Mouse (Mus musculus) thymus, adult 2 months (tissue): ENCODE measurements around the gene Cpne6. TPM values are rescaled to one million over a fixed set of nuclear protein-coding genes. Genes with fewer than 3 reads are reported as not detected.

Experiments
- DNase-seq: peaks from one replicate; pipeline ENCODE4 v3.0.0; 2021
- H3K27ac ChIP-seq: fragments of 200-500 bp; 2 replicates; pipeline ENCODE4 v1.5.1; 2012; ENCODE audit warnings: low read length, control low read depth; ENCODE audit not compliant: control insufficient read depth, insufficient read depth
- H3K27me3 ChIP-seq: fragments of 200-500 bp; 2 replicates; pipeline ENCODE4 v1.6.1; 2012; ENCODE audit warnings: mild to moderate bottlenecking, low read length, moderate library complexity, mixed read lengths; ENCODE audit not compliant: control insufficient read depth, insufficient read depth
- H3K36me3 ChIP-seq: fragments of 200-500 bp; 2 replicates; pipeline ENCODE4 v1.6.1; 2012; ENCODE audit warnings: mild to moderate bottlenecking, low read length, moderate library complexity; ENCODE audit not compliant: control insufficient read depth, insufficient read depth
- H3K4me1 ChIP-seq: fragments of 200-500 bp; replicated peaks from 2 replicates; pipeline ENCODE4 v1.6.1; 2012; ENCODE audit warnings: low read length; ENCODE audit not compliant: control insufficient read depth, insufficient read depth
- H3K4me3 ChIP-seq: fragments of 200-500 bp; 2 replicates; pipeline ENCODE4 v1.5.1; 2012; ENCODE audit warnings: mild to moderate bottlenecking, low read length, control low read depth, moderate library complexity; ENCODE audit not compliant: control insufficient read depth, insufficient read depth
- CTCF ChIP-seq: fragments of 200-500 bp; IDR thresholded peaks from 2 replicates; pipeline ENCODE4 v1.5.1; 2012; ENCODE audit warnings: mild to moderate bottlenecking, control low read depth, low read length, moderate library complexity, borderline replicate concordance; ENCODE audit not compliant: control insufficient read depth, poor library complexity, insufficient read depth; ENCODE audit errors: extremely low read depth
- POLR2A ChIP-seq: fragments of 200-500 bp; IDR thresholded peaks from 2 replicates; pipeline ENCODE4 v1.6.1; 2012; ENCODE audit warnings: mild to moderate bottlenecking, low read length, control low read depth, moderate library complexity; ENCODE audit not compliant: control insufficient read depth, poor library complexity, insufficient read depth; ENCODE audit errors: extremely low read depth
- WGBS: fragments of 180-500 bp; shearing (Covaris S2); methylation state at CpG from one replicate; pipeline ENCODE4 v1.1.7; 2018; 5-methylcytosine and 5-hydroxymethylcytosine counted together
- polyA plus RNA-seq: library from polyadenylated mRNA; depleted of rRNA; stranded (reverse); fragments of >200 nt; gene quantifications from 2 replicates; pipeline ENCODE4 v1.2.3, GENCODE M21; 2012

The Cpne6 gene
- polyA plus RNA-seq, 1 experiment, result 1.0 TPM

DNA sequence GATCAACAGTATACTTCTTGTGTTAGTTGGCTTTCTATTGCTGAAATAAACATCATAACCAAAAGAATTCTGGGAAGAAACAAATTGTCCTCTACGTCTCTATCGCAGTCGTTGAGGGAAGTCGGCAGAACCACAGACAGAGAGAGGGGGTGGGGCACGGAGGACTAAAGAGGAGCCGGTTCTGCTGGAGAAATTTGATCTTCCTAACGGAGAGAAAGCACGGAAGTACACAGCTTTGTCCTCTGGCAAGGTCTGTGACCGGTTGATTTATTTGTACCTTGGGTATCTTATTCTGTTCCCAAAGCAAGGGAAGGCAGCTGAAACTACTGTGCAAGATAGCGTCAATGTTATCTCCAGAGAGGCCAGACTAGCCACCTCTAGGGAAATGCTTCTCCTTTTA is 39.4 kb upstream of the Cpne6 start:
- no peak overlapping the region for H3K4me3 ChIP-seq
- H3K27ac ChIP-seq, result no peak overlapping the region
- 7% methylated on average over 10 of the region's 10 CpGs for WGBS
- H3K27me3 ChIP-seq, result no peaks in the 10 kb centered on the region; the same call in 1 of the 2 replicates
- no peak for DNase-seq
- no peaks in the 10 kb centered on the region for H3K4me1 ChIP-seq
- no peaks in the 10 kb centered on the region for H3K36me3 ChIP-seq
- TF ChIP-seq CTCF, result no peak
- no peak for TF ChIP-seq POLR2A

DNA sequence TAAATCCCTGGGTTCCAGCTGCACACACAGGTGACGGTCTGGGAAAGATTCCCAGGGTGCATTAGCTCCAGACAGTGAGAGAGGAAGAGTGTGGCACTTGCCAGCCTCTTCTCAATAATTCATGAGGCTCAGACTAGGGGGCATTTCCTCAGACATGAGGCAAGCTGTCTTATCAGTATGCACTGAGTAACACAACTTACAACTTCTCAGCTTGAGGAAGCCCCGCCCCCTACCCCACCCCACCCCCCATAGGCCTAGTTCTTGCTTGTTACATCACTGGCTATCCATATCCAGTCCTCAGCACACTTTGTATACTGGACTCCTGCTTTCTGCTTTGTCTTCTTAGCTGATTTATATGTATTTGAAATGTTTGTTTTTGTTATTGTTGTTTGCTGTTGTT is 34.6 kb upstream of the Cpne6 start:
- H3K36me3 ChIP-seq, result no peaks in the 10 kb centered on the region
- no peak overlapping the region for H3K27ac ChIP-seq
- 89% methylated on average over 2 of the region's 2 CpGs for WGBS
- no peaks in the 10 kb centered on the region; the same call in 1 of the 2 replicates for H3K27me3 ChIP-seq
- no peak for DNase-seq
- no peaks in the 10 kb centered on the region for H3K4me1 ChIP-seq
- no peak overlapping the region for H3K4me3 ChIP-seq
- TF ChIP-seq POLR2A (no peak), CTCF (no peak)

DNA sequence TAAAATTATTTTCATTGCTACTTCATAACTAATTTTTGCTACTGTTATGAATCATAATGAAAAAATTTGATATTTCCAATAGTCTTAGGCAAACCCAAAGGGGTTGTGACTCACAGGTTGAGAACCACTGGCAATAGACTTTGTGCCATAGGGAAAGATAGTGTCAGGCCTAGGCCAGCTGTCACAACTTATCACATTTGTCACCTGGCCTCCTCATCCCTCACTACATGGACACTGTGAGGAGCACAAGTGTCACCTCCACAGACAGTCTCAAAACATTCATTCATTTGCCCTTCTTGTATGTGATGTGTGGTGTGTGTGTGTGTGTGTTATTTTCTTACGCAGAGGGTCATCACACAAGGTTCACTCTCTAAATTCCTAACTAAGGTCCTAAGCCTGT is 32.8 kb upstream of the Cpne6 start:
- no peaks in the 10 kb centered on the region for H3K4me1 ChIP-seq
- no peaks in the 10 kb centered on the region for H3K27me3 ChIP-seq
- no peaks in the 10 kb centered on the region for H3K36me3 ChIP-seq
- no peak for DNase-seq
- WGBS, result 100% methylated on average over 1 of the region's 1 CpGs
- H3K4me3 ChIP-seq, result no peak overlapping the region
- TF ChIP-seq POLR2A (no peak), CTCF (no peak)
- H3K27ac ChIP-seq, result no peak overlapping the region

DNA sequence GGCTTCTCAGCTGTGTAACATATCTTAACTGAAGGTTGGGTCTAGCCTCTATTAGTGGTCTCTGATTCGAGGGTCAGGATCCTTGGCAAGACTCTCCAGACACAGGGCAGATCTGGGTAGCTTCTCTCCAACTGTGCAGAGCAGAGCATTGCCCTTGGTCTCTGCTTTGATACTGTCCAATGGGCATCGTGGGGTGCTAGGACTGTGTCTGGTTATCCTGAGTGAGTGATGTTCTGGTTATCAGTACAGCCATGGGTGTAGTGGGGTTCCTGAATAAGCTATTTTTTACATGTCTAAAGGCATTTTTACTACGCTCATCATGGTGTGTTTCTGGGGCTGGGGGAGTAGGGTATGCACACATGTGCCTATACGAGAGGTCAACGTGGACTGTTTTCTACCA is 32.4 kb upstream of the Cpne6 start:
- TF ChIP-seq POLR2A (no peak), CTCF (no peak)
- Histone ChIP-seq H3K4me3 (no peak overlapping the region), H3K4me1 (no peaks in the 10 kb centered on the region), H3K27me3 (no peaks in the 10 kb centered on the region), H3K27ac (no peak overlapping the region), H3K36me3 (no peaks in the 10 kb centered on the region)
- no peak for DNase-seq
- 93% methylated on average over 5 of the region's 5 CpGs for WGBS

DNA sequence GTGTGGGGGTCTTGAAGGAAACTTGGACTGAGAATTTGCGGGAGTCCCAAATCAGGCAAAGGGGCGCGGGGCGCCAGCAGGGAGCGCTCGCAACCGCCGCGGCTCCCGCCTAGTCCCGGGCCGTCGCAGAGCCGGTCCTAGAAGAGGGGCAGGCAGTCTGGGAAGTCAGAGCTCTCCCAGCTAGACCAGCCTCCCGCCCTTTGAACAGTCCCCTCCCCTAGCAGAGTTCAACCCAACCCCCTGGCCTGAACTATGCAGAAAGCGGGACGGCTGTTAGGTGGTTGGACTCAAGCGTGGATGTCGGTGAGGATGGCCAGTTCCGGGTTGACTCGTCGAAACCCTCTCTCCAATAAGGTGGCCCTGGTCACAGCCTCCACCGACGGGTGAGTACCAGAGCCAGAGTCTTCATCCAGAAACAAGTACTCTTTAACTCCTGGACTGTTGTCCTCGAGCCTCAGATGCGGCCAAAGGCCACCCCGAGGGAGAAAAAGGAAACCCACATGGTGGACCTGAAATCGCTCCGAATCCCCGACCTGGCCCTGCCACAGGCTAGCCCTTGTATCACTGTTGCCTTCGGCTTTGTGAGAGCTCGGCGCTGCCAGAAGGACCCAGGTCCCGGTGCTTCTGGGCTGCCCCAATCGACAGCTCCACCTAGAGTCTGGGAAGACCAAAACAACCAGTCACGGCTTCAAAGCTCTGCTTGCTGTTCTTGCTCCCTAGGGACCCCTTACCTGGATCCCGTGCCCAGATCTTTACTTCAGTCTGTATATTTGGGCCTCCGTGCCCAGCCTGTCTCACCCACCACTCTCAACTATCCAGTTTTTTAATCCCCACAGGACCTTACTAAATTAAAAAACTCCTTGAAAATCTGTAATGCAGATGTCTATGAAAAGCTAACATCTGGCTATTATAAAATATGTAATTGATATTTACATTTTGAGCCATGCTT is 31.3 kb upstream of the Cpne6 start, which contains the start of gene Dhrs4:
TSS of gene Dhrs4 (plus strand) at position 108 of the 949 bp plus-strand sequence.
- Histone ChIP-seq H3K27me3 (no peaks in the 10 kb centered on the region), H3K4me3 (peak within 1 kb of the TSS; percentile 85), H3K4me1 (no peaks in the 10 kb centered on the region), H3K27ac (peak within 1 kb of the TSS; percentile 80), H3K36me3 (no peaks in the 10 kb centered on the region)
- 0 out of 2 replicates have a peak, but pooled peaks have one; percentile 2 for TF ChIP-seq POLR2A
- peak; percentile 80 for TF ChIP-seq CTCF
- 1% methylated on average over 38 of the region's 38 CpGs for WGBS
- DNase-seq, result peak; percentile 86

DNA sequence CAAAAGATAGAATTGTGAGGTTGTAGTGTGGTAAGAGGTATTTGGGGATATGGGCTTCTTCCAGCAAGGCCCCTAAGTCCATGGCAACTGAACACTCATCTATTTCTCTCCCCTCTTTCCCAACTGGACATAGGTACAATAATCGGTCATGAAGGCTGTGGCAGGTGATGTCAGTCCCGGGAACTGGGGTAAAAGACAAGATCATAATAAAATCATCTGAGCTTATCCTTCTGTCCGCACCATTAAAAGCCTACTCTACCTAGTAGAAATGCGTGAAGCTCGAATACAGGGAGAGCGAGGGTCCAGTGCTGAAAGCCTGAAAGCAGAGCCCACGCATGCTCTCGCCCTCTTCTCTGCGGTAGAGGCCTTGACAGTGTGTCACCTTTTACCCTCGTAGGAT is 30.6 kb upstream of the Cpne6 start:
- Histone ChIP-seq H3K27me3 (no peaks in the 10 kb centered on the region), H3K36me3 (no peaks in the 10 kb centered on the region), H3K27ac (no peak overlapping the region), H3K4me3 (no peak overlapping the region), H3K4me1 (no peaks in the 10 kb centered on the region)
- TF ChIP-seq POLR2A (no peak), CTCF (no peak)
- WGBS, result 97% methylated on average over 10 of the region's 10 CpGs
- no peak for DNase-seq
